Mouse (Mus musculus) ovary, postnatal 36 days (tissue): ENCODE results near the gene Rgl1.

Source experiments
- DNase-seq: peaks from one replicate; pipeline ENCODE4 v3.0.0; 2022; ENCODE audit warnings: low spot score, mixed read lengths

Rgl1 gene

DNA sequence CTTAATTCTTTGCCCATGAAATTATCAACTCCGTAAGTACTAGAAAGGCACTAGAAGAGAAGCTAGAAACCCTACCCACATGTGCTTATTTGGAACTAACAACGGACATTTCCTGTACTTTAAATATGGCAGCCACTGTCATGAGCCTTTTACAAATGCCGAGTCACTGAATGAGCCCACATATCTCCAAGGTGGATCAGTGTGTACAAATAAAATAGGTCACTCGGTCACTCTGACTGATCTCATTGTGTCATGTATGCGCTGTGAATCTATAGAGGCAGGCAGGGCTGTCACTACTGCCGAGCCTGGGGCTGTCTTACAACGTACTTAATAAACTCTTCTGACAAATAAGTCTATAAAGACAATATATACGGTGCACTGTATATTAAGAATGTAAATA, 181.2 kb downstream of the Rgl1 start:
- no peak for DNase-seq

DNA sequence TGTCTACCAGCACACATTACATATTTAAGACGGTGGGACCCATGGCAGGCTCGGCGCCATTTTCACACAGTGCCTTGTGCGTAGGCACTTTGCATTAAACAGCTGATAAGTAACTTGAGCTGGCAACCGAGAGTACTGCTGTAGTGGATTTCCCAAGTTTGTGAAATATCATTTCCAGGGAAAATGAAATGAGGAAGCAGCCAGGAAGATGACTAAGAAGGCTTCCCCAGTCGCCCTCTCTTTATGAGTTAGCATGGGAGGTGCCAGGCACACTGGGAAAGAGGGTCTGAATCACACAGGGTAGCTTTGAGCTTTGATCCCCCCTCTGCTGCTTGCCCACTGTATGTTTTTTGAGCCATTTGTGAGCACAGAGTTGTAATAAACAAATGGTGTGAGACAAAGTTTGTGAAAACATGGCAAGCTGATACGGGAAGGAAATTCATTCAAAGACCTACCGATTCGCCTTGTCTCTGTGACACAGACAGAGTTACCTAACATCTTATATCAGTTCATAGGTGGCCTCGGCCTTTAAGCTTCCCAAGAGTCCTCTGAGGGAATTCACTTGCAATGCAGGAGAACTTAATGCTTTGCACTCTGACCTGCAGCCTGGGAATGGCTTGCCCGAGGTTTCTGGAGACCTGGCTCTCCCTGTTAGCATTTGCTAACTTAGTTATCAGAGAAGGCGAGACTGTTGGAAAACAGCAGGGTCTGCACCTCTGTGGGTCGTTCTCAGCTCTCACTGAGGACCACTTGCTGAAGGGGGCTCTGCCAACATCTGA, 184.8 kb downstream of the Rgl1 start:
- no peak for DNase-seq

DNA sequence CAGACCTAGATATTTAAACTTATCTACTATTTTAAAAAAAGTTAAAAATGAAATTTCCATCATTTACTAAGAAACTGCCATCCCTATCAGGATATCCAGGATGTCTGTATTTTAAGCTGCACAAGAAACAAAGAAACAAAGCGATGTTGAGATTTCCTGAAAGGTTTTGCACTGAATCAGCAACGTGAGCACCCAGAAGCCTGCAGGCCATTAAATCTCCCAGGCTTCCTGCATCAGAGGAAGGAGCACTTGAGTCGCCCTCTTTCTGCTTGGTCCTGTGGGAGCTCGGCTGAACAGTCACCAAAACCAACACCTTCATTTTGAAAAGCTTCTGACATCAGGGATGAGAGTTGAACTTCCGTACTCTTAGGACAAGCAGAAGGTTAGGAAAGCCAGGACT, 187.2 kb downstream of the Rgl1 start:
- DNase-seq: no peak

DNA sequence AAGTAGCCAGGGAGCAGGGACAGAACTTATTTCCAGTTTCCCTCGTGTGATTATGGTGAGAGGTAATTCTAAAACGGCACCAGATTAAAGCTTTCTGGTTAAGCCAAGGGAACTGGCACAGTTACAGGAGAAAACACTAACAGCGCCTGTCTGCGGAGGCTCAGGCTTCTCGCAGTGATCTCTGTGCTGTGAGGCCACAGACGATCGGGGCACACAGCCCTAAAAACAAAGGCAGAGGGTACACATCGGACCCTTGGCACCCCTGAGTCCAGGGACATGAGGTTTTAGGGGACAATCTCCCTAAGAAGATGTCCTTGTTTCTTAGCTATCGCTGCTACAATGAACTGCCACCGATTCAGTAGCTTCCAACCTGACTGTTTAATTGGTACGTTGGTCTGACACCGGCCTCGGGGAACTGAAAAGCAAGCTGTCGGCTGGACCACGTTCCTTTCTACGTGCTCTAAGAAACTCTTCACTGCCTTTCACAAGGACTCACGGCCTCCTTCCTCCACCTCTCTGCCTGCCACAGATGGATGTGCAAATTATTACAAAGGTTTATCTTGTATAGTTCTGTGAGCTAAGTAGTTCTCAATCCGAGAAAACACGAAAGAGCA, 187.9 kb downstream of the Rgl1 start:
- DNase-seq: no peak

DNA sequence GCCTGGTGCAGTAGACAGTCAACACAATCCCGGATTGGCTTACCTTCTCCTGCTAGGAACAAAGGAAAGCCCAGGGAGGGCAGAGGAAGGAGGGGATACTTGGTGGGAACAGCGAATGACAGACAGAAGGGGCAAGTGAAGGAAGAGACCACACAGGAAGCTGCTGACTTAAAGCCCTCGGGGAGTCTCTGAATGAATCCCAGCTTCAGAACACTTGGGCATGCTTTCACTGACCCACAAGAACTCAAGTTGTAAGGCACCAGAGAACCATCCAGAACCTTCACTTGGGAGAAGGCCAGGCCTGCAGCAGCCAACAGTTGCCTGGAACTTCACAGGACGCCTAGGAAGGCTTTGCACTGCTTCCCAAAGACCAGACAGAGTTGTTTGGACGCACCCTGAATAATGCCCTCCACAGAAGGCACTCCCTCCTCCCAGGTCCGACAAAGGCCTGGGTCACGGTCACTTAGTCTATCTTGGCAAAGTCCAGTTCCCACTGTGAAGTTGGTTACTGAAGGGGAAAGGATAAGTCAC, 189.5 kb downstream of the Rgl1 start:
- DNase-seq: peak; percentile 19

DNA sequence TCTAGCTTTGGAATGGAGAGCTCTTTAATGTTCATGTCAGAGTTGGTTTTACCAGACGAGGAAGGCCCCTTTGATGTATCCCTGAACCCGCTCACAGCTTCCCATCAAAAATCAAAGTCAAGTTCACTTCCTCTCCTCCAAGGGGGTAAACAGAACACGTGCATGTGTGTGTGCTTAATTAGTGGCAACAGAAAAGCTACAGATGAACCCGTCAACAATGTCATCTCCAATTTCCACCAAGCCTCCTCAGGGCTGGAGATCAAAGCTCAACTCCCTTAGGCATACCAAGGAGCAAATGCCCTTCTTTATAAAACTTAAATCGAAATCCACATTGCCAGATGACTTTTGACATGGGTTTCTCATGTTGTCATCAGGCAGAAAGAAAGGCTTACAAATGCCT, 191.1 kb downstream of the Rgl1 start:
- no peak for DNase-seq

DNA sequence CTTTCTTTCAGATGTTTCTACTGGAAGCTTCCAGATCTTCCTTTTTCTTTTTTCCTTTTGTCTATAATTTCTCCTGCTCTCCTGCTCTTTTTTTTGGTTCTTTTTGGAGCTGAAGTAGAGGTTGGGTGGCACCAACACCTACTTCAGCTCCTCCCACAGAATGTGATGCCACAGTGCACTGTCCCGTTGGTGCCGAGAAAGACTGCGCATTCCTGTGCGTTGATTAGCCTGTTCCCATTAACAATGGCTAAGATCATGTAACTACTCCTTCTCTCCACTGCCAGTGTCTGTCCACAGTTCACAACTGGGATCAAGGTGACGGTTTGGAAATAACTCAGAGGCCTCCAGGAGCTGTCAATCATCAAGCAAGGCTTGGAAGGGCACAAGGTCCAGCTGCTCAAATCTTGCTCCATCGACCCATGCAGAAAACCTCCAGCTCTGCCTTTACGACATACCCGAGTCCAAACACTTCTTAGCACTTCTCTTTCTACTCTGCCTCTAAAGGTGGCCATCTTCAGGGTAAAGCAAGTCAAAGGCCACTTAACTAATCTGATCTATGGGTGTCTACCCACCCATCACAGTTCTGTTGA, 192.6 kb downstream of the Rgl1 start:
- DNase-seq: no peak

DNA sequence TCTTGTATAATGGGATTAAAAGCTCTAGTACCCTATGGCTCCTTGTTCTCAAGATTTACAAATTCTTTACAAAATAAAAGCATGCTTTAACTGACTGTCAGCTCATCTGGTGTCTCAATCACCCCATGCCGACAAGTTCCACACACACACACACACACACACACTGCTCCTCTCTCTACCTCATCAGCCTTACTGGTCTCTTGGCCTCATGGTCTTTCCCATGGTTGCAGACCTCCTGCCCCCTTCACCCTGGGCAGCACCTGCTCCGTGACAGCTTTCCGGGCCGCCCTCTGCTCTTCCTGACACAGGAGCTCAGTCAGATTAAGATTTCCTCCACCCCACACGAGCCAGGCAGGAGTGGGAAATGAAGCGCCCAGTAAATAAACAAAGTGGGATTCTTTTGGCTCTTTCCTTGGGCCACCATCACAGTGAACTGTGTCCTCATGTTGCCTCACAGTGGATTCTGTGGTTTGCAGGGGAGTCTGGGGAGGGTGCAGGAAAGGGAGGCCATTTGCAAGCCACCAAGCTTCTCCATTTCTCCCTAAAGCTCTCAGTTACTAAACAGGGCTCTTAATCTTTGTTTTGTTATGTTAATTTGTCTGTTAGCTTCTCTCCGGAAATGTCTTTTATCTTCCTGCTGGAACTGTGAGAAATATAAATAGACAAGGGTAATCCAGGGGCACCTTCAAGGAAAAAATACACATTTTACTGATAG, 193.2 kb downstream of the Rgl1 start:
- DNase-seq: no peak

DNA sequence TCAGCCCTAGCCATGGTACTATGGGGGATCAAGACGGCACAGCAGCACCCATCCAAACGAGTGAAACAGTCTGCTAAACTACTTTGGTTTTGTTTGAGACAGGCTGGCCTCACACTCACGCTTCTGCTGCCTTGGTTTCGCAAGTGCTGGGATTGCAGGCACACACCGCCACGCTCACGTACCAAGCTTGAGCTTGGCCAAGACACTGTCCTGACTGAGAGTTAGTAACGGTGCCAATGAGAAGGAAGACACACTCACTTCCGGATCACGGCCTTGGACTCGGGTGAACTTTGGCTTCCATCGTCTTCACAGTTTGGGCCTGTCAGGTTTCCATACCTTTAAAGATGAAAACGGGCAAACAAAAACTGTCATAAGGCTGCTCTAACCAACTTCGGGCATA, 194.8 kb downstream of the Rgl1 start:
- DNase-seq: no peak

DNA sequence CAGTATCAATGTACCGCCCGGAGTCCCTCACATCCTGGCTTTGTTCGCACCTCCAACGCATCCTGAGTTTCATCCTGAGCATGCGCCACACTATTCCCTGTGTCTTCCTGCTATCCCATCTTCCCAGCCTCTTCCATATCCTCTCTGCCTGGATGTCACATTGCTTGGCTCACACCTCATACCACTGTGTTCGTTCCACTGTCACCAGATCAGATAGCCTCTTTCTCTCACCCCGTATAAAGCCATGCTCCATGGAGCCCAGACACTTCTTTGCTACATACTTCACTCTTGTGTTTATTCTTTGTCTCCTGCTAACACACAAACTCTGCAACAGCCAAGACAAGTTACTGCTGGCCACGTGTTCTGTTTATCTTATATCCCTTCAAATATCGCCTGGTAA, 195.5 kb downstream of the Rgl1 start:
- no peak for DNase-seq

DNA sequence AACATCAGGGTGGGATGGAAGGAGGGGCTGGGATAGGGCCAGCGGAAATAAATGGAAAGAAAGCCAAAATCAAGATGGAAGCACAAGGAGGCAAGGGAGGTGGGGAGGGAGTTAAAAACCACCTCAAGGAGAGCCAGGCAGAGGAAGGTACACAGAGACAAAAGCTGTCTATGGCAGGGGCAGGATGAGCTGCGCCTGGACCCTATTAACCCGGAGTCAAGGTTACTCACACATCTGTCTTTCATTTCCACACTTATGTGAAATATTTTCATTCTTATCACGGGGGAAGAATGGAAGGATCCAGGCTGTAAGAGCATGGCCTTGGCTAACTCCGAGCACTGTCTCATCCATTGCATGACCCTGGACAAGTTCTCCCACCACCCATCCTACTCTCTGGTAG, 202.9 kb downstream of the Rgl1 start:
- DNase-seq: no peak

DNA sequence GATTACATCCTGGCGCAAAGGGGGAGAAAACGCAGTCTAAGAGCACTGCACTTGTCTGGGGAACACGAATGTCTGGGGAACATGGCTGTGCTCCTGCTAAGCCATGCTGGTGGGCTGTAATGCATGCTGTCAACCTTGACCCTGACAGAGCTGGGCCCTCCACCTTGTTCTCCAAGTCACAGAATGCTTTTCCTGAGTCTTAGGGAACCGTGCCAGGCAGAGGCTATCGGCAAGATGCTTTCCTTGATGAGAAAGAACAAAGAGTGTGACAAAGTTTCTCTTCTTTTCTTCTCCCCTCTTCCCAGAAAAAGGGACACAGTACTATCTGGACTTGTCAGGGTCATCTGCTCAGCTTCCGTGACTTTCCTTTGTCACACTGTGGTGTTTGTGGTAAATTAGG, 203.3 kb downstream of the Rgl1 start:
- DNase-seq: no peak

DNA sequence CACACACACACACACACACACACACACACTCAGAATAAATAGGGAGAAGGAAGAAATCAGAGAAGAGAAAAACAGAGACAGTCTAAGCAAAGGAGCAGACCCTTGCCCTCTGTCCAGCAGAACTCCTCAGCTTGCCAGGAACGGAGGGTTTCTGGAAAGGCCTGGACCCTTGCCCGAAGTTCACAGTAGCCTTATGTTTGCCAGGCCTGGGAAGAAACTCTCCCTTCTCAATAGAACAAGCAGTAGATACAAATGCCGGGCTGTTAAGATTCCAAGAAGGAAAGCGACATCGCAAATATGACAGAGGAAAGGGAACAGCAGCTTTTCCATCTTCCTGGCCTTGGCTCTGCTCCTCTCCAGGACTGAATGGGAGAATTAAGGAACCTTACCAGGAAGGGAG, 205.7 kb downstream of the Rgl1 start:
- peak; percentile 25 for DNase-seq

DNA sequence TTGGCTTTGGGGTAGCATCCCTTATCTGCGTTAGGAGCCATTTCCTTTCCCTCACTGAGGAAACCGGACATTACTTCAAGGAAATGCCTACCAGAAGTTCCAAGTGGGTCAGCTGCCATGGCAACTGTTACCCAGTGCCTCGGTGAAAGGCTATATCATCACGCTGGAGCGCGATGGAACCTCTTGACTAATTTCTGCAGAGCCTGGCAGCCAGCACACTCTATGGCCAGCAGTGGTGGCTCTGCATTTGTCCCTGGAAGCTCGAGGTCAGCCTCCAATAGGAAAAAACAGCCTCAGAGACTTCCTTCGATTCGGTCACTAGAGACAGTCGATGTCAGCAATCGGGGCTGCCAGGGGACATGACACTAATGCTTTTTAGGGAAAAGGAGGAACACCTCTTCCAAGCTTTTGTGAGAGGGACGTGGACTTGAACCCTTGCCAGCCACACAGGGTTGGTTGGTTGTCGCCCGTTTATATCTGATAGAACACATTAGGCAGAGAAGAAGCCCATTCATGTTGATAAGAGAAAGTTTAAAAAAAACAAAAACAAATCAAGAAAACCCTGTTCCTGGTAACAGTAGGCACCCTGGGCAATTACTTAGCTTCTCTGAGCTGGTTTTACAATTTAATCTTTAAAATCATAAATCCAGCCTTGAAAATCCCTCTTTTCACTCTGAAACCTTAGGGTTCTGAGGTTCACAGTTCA, 209.4 kb downstream of the Rgl1 start:
- DNase-seq: peak; percentile 15

DNA sequence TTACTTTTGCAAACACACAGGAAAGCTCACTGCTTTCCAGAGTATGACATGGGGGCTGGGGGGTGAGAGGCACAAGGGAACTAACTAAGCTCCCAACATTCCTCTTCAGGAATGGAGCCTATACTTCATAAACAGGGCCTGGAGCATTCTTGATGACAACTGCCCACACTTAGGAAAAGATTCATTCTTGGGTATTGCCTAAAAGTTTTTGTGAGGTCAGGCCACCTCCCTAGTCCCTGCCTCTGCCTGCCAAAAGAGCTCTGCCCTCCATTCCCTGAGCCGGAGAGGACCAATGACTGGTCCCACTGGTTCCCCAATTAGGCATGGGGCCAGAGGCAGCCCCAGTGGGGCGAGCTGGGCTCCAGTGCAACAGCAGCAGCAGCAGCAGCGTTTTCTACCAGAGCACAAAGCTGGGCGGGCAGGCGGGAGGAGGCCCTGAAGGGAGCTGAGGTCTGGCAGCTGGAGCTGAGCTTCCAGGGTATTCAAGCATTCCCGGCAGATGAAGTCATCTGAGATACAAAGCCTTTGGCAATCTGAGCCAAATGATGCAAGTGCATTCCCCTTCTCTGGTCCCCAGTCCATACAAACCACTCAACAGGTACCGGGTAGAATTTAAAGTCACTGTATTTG, 210.1 kb downstream of the Rgl1 start:
- DNase-seq: peak; percentile 58

DNA sequence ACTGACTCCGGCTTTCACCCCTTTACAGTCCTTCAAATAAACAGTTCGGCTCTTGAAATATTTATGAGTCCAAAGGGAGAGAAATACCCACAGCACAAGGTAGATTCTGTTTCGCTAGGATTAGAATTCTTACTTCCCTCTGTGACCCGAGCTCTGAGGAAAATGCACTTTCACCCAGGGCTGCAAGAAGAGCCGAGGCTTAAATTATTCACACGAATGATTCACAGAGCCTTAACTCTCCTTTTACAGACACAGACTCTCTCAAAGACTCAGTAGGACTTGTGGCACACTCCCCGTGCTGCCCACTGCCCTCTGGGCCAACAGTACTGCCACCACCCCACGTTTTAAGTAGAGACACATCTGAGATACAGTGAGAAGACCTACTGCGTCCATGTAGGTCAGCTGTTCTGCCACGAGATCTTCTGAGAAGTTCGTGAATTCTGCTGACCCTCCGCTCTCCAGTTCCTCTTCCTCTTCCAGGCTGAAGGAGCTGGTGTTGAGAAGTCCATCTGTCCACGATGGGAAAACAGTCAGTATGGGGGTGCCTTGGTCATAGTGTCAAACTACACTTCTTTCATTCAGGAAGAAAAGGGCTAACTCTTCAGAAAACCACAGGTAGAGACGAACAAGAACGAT, 212.1 kb downstream of the Rgl1 start:
- DNase-seq: no peak

DNA sequence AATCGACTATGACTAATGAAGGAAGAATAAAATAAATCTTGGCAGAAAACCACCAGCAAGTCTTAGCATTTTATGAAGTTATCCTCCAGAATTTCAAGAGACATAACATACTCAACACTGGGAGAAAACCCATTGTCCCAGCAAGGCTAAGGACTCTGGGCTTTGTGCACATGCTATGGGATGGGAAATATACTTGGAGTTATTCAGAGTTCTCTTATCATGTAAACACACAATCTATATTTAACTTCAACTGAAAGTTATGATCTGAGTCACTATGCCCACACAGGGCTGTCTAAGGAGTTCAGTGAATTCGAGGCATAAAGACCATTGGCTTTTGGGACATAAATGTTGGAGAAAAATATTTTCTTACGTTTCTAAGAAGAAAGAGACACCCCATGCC, 215.2 kb downstream of the Rgl1 start:
- no peak for DNase-seq

DNA sequence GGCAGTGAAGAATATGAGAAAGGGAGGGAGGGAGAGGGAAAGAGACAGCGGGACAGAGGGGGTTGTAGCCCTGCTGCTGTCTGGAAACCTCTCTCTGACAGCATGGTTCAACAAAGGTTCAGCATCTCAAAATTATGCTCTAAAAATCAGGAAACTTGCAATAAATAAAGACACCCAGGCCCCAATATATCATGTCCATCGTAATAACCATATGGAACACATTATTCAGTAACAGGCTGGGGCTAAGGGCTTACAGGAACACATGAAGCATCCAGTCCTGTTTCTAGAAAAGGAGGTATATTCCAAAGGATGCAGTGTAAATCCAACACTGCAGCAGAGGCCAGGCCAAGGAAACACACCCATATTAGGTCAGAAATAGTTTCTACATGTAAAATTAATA, 215.6 kb downstream of the Rgl1 start:
- DNase-seq: no peak

DNA sequence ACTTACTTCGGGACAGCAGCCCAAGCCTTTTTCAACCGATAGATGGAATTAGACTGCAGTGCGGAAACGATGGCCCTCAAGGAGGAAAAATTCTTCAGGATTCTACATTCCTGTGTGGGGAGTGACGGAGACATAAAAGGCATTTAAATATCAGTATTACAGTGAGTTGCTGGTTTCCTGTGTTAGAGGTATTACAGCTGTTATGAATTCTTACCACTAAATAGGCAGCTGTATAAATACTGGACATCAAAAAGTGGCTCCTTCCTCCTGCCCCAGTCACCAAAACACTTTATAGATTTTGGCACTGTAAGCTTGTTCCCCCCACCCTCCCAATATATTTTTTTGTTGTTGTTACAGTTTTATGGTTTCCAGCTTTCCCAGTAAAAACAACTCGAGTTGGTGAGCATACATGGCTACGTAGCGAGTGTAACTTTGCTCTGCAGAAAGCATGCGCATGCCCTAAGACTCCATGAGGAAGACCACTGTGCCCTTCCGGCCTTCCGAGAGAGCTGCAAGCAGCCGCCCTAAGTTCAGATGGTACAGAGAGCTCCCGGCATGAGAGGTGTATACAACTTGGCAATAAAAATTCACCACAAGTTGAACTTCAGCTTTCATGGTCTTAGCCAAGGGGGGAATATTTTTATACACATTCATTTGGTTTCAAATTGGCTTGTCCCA, 217.0 kb downstream of the Rgl1 start:
- DNase-seq: no peak

DNA sequence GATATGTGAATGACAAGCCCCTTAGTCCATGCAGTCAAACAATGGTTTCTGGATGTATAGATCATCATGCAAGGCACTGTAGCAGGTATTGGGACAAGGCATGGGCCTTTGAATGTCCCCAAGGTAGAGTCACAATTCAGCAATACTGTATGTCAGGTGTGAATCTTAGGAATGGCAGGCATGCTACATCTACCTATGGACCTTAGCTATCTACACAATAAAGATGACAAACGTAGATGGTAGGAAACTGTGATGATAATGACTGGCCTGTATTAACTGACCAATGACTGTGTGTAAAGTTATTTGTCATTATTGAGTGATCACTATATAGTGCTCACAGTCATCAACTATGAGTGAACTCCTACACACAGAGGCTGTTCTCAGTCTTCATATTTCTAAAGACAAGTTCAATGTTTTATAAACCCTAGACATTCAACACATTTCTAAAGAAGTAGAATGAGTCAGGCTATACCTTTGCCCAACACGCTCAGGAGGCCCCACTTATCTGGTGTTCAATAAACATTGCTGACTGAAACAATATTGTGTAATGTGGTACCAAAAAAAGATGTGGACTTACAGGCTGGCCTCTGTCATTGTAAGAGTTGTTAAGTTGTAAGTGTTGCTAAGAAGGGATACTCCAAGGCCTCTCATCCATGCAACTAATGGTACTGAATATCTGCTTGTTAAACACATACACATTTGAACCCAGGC, 222.5 kb downstream of the Rgl1 start:
- DNase-seq: no peak
